Mouse (Mus musculus): ENCODE results near the gene Rhbdl1. TPM values are rescaled to one million over a fixed set of nuclear protein-coding genes. Genes with fewer than 3 reads are reported as not detected.

Rhbdl1 gene
- 1 to 10 TPM; 1.2 to 2.2 TPM for total RNA-seq (2021)

DNA sequence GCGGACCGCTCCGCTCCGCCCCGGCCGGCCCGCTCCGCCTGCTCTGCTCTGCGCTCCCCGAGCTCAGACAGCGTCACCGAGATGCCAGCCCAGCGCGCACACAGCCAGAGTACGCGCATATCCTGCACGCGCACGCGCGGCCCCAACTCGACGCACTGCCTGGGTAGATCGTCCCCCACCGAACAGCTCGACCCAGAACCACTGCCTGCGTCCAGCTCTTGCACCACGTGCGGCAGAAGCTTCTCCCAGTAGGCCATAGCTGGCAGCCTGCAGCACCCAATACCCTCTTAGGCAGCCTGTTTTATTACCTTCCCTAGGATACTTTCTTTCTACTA is at the start of gene Rhbdl1:
Gene Rhbdl1, minus strand, starts transcription at position 220 of the 335 bp plus-strand sequence.
- peak; percentile 51 for DNase-seq (ENCODE audit: low spot score)
- intact Hi-C loops (cut with DNase I), result no loop called here

DNA sequence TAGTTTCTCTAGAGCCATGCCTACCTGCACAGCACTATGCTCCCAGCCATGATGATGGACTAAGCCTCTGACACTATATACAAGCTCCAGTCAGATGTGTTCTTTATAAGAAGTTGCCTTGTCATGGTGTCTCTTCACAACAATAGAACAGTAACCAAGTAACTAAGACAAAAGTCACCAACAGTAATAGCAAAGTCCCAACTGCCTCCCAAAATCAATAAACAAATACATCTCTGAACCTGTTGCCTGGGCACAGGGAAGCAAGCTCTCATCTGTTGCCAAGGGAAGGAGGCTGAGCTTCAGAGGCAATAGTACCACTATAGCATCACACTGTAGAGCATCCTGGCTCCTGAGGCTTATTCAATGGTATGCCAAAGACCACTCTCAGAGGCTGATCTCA is 49.7 kb upstream of the Rhbdl1 start:
- intact Hi-C loops (cut with DNase I), result no loop called here
- no peak for DNase-seq (ENCODE audit: low spot score)

DNA sequence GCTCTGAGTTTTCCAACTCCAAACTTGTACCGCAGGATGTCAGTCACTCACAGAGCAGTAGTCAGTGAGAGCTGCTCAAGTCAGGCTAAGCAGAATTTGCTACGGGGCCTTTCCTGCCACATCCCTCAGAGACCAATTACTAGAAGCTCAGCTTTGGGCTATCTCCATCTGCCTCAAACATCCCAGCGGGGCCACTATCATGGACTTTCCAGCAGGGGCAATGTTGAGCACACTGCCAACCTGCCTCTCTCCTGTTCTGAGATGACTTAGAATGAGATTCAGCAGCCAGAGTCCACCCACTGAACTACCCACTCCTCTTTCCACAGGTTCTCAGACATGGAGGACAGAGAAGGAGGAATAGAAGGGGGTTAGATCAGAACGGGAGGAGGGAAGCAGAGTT is 48.5 kb upstream of the Rhbdl1 start:
- intact Hi-C loops (cut with DNase I), result no loop called here
- no peak for DNase-seq (ENCODE audit: low spot score)

DNA sequence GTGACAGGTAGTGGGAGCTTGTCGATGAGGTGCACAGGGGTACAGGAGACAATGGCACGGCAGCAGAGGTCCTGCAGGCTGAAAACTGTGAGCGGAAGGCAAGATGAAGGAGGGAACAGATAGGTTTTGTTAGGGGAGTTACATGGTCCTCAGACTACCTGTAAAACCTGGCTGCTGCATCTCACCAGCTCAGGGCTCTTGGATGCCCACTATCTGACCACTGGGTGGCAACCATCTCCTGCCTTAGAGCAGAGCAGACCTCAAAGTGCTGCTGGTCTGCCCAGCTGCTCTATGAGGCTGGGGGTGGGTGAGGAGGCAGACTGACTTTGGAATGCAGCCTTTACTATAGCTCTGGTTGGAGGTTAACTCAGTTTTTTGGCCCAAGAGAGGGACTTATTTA is 46.7 kb upstream of the Rhbdl1 start:
- intact Hi-C loops (cut with DNase I), result no loop called here
- DNase-seq (ENCODE audit: low spot score), result no peak

DNA sequence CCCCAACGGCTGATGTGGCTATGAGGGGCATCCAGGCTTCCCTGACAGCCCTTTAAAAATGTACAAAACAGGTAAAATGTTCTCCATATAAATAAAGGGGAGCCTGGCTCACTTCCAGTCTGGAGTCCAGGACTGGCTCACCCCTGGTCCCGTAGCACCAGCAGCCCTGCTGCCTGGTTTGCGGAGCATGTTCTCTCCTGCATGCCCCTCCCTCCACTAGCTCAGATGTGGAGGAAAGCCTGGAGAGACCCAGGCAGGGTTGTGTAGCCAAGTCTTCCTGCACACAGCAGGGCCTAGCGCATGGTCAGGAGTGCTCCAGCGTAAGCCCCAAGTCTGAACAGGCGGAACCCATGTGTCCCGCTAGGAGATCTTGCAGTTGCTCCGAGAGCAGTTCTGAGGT is 46.2 kb upstream of the Rhbdl1 start:
- intact Hi-C loops (cut with DNase I), result no loop called here
- DNase-seq (ENCODE audit: low spot score), result no peak

DNA sequence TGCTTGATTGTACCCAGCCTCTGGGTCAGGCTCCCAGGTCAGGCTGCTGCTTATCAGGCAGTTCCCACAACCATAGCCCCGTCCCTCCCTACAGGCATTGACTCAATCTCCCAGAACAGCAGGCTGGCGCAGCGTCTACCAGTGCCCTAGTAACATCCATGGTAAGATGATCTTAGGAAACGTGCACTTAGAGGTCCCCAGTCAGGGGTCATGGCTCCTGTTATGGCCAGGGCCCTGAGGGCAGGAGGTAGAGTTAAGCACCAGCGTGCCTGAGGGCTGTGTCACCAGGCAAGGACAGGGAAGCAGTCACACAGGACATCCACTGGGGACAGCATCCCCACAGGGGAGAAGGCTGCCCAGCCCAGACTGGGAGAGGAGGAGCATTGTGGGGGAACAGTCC is 45.2 kb upstream of the Rhbdl1 start:
- DNase-seq (ENCODE audit: low spot score), result no peak
- intact Hi-C loops (cut with DNase I), result no loop called here

DNA sequence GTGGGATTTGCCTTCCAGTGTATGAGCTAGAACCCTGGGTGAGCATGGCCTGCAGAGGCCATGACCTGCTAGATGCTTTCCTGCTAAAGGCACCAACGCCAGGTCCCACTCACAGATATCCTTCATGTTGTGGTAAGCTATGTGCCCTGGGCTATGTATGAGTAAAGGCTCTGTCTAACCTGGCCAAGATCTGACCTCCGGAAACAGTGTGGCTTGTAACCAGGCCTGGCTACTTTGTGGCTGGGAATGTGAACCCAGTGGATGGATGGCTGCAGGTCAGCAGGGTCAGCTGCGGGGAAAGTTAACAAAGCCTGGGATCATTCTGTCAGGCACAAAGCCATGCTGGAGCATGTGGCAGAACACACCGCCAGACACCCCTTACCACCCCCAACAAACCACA is 44.6 kb upstream of the Rhbdl1 start:
- DNase-seq (ENCODE audit: low spot score), result no peak

DNA sequence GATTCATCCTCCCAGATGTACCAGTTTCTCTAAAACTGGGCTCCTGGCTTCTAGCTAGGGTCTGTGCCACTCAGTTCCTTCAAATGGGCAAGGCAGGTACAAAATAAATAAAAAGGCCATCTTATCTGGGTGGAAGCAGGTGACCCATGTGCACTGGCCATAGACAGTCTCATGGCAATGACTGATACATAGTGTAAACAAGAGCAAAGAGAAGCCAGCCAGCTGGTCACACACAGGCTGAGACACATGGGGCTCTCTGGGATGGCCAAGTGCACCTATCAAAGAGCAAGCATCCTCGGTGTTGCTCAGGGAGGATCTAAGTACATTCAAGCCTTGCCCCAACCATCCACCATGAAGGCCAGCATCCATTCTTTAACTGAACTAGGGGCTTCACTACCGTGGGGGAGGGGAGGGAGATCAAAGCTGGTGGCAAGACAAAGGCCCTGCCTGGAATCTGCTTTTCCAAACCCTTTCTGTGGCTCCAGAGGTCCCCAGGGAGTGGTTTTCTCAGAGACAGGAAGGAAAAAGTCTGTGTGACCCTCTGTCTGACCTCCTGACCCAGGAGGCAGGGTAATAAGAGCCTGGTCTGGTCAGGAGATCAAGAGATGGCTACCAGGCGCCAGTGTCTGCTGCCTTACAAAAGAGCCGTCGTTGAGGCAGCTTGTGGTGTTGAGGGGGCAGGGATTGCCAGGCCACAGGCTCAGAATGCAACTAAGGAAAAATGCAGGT is 44.0 kb upstream of the Rhbdl1 start:
- intact Hi-C loops (cut with DNase I), result no loop called here

More for the DNA sequence above, 44.6 kb upstream of the Rhbdl1 start:
- intact Hi-C loops (cut with DNase I), result no loop called here

DNA sequence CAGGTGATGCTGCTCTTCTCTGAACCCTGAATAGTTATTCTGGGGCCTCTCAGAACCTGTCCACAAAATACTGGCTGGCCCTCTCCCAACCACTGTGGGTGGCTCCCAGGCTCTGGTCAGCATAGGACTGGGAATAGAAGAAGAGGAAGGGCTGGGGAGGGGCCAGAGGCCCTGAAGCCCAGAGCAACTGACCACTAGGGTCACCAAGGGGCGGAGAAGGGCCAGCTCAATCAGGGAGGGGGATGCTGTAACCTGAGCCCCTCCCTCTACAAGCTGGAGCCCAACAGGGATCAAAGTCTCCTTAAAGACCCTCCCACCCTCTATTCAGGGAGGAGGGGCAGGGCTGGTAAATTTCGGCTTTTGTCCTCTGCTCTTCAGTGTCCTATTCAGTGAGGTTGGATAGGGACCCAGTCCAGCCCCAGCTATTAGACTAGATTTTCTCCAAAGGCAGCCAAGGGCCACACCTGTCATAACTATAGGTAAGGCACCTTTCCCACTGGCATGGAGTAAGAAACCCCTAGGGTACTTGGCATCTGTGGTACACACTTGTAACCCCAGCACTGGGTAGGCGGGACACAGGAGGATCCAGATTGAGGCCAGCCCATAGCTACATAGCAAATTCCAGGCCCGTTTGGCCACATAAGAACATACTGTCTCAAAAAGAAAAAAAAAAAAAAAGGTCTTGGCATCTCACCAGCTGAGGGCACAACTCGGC is 43.3 kb upstream of the Rhbdl1 start, which contains the start of gene Wfikkn1:
Gene Wfikkn1, minus strand, starts transcription at position 663 of the 715 bp plus-strand sequence.
- DNase-seq (ENCODE audit: low spot score), result no peak
- intact Hi-C loops (cut with DNase I), result no loop called here

More for the DNA sequence above, 44.0 kb upstream of the Rhbdl1 start:
- DNase-seq (ENCODE audit: low spot score), result no peak

DNA sequence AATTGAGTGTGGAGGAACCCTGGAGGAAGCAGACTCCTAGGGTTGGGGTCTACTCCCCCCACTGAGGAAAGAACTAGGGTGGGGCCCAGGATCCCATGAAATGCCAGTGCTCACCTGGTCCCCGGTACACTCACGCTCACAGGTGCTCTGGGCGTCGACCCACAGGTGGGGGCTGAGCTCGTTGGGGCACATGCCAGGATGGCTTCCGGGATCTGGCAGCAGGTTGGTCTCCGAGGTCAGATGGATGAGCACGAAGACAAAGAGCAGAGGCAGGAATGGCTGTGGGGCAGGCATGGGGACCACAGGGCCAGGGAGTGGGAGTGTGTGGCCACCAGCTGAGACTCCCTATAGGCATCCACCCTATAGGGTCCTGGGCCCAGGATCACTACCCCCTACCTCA is 42.7 kb upstream of the Rhbdl1 start:
- intact Hi-C loops (cut with DNase I), result no loop called here
- no peak for DNase-seq (ENCODE audit: low spot score)

DNA sequence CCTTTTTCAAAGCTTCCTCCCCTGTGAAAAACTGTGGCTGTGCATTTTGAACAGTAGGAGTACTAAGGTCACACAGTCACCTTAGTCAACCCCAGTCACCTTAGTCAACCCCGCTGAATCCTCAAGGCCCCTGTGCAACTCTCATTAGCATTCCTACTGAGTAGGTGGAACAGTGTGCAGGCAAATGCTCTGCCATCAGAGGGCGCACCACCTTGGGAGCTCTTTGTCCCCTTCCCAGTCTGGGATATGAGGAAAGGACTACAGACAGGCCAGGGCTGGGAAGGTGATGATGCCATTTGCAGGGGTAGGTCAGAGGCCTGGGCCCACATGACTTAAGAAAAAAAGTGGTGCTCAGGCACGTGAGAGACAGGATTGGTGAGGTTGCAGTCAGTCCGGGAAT is 42.2 kb upstream of the Rhbdl1 start:
- intact Hi-C loops (cut with DNase I), result no loop called here
- no peak for DNase-seq (ENCODE audit: low spot score)

DNA sequence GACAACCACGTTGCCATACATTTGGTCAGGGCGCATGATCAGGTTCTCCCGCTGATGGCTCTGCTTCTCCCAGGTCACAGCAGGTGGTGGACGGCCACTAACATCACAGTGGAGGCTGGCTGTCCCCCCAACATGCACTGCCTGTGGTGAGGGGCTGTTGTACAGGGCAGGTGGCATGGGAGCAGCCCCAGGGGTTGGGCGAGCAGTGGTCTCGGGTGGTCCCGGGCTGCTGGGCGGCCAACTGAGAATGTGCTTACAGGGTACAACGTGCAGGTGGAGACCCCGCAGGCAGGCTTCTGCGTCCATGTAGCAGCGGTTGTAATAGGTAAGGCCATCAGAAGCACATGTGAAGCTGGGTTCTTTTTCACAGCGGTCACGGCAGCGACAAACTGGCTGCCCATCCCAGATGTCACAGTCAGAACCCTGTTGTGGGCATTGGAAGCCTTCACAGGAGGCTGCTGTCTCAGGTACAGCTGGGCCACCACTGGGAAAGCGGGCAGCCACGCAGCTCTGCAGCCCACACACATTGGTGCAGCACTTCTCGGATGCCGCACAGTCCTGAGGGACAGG is 41.6 kb upstream of the Rhbdl1 start:
- DNase-seq (ENCODE audit: low spot score), result no peak
- intact Hi-C loops (cut with DNase I), result no loop called here

DNA sequence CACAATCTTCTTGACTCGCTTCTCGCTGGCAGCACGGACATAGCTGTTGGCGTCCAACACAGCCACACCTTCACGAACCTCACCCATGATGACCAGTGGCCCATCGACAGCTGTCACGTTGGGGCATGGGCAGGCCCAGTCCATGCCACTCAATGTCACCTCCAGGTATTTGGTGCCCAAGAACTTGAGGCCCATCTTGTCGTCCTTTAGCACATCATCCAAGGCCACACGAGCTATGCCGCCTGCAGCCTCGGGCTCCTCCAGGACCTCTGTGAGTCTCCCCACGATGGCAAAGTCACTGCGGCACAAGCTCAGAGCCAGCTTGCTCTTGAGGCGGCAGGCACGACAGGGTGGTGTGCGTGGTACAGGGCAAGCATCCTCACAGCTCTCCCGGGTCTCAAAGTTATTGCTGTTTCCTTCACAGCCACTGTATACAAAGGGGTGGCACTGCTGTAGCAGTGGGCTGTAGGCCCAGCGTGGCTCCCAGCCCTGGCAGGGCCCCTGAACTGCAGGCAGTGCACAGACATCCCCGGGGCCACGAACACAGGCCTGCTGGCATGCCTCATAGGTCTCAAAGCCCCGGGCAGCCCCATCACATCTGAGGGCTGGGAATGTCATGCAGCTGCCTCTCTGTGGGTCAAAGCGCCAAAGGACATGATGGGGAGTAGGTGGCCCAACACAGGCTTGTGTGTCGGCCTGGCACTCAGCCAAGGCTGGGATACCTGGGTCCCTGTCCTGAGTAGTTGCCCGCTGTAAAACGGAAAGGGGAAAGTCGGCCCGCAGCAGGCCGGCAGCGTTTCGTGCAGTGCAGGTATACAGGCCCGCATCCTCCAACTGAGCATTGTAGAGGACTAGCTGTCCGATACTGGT is 40.9 kb upstream of the Rhbdl1 start:
- intact Hi-C loops (cut with DNase I), result no loop called here
- DNase-seq (ENCODE audit: low spot score), result no peak

DNA sequence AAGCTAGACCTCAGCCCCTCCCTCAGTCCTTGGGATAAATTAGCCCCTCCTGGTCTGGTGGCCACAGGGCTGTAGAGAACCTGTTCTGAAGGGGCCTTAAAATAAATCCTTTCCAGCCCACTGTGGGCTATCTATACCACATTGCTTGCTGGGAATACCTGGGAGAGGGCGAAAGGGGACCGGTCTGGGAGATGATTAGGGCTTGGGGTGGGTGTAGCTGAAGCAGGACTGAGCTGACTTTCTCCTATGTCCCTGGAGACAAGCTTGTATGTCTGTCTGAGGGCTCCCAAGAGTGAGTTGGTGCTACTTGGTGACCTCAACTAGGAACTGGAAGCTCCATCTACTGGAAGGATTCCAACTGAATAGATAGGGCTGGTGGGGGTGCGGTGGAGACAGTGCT is 39.9 kb upstream of the Rhbdl1 start:
- intact Hi-C loops (cut with DNase I), result no loop called here

DNA sequence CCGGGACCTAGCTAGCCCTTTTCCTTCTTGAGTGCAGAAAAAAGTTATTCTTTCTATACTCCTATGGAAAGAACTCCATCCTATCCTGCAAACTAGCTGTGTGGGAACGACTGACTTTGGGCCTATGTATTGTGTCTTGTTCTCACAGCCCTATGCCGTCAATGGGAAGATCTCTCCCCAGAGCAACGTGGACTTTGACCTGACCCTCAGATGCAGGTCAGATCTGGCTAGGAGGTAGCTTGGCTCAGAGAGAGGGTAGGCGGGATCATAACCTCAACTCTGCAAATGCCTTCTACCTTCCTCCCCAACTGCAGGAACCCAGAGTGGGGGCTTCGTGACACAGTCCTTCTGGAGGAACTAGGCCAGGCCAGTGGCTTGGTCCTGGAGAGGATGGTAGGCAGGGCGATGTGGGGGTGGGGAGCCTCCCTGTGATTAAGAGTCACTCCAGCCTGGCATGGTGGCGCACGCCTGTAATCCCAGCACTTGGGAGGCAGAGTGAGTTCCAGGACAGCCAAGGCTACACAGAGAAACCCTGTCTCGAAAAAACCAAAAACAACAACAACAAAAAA is 39.3 kb upstream of the Rhbdl1 start:
- DNase-seq (ENCODE audit: low spot score), result no peak
- intact Hi-C loops (cut with DNase I), result no loop called here

More for the DNA sequence above, 39.9 kb upstream of the Rhbdl1 start:
- no peak for DNase-seq (ENCODE audit: low spot score)

DNA sequence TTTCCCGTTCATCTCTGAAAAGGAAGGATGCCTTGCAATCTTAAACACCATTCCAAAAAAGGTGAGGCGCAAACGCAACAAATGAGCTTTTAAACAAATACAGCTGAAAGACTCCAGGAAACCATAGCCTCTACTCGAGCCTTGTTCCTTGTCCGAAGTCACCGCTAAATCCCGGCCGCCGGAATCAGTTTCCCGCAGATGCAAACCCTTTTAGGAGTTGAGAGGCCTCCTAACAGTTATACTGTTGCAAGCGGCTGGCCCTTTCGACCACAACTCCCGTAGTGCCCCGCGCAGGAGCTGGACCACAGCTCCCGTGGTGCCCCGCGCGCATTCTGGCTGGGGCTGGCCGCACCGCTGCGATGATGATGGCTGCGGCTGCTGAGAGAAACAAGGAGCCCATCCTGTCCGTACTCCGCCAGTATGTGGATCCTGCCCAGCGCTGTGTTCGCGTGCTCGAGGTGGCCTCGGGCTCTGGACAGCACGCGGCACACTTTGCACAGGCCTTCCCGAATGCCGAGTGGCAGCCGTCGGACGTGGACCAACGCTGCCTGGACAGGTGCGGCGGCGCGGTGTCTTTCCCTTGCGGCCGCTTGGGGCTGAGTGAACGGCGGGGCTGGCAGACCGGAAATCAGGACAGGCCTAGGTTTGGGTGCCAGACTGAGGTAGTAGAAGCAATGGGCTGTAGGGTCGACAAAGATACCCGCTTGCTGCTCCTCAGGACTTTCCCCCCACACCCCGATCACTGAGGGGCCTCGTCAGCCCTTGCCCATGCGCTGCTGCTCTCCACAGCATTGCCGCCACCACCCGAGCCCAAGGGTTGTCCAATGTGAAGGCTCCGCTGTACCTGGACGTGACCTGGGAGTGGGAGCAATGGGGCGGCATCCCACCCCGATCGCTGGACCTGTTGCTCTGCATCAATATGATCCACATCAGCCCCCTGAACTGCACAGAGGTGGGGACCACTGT is 38.4 kb upstream of the Rhbdl1 start:
- intact Hi-C loops (cut with DNase I), result no loop called here
- peak; percentile 78 for DNase-seq (ENCODE audit: low spot score)

DNA sequence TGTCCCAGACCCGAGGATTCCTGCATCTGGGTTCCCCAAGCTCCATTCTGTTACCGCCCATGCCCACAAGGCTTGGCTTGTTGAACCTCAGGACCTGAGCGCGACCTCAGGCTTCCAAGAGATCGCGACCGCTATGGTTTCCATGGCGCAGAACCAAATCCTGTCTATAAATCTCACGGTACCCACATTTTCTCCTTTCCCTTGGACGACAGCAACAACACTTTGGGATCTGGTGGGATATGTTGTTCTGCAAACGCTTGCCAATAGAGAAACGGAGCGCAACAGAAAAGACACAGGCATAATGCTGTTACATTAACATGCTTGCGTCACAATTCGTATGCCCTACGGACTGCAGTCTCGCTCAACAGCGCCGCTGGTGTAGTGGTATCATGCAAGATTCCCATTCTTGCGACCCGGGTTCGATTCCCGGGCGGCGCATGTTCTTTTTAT is 37.7 kb upstream of the Rhbdl1 start, which contains the start of gene Mettl26:
Gene Mettl26, plus strand, starts transcription at position 354 of the 450 bp plus-strand sequence.
- intact Hi-C loops (cut with DNase I), result no loop called here
- DNase-seq (ENCODE audit: low spot score), result peak; percentile 80

DNA sequence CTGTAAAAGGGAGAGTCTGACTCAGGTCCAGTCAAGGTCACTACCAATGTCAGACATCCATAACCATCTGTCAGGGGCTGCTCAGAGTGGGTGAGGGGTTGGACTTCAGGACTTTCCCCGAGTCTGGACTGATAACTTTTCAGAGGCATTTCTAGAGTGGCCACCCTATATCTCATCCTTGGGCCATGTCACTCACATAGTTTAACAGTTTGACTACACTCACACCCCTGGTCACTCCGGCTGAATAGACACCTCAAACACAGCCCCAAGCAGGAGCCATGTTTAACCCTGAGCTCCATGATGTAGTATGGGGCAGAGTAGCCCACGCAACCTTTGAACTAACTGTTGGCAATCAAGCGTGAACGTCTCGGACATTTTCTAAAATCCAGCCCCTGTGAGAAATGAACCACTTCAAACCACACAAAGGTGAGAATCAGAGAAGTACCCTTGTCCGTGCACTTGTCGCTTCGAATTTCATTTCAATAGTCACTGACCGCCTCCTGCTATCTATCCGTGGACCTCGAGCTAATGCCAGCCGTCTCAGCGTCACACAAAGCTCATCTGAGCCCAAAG is 37.1 kb upstream of the Rhbdl1 start:
- no peak for DNase-seq (ENCODE audit: low spot score)
- intact Hi-C loops (cut with DNase I), result no loop called here
